Comparison of ENCODE assay signal across 9 mouse cellular contexts in the genomic region with DNA sequence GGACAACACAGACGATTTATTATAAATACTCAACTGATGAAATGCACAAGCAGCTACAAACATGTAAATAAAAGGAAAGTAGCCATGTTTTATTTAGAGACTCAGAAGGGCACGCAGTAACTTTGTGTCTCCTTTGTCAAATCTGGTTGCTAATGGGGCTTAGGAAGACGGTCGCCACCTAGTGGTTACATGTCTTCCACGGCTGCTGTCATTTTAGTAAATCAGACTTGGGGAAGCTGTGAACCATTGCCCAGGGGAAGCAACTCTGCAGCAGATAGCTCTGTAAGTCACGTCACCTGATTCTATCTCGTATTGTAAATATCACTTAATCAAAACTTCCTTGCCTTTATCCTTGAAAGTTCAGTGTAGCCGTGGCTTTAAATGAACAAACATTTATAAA. TPM values are rescaled to one million over a fixed set of nuclear protein-coding genes. Genes with fewer than 3 reads are reported as not detected.
DNase-seq lines count a peak whose midpoint lies in the region; TF ChIP-seq lines count a peak whose summit lies in the region.
"Had no signal": no experiment of that assay in that cellular context is flagged by ENCODE, and none has a peak within 500 bp of the region (broad histone marks: within the 10 kb centered on the region; RNA-seq: fewer than 3 reads in every experiment).

No protein-coding gene starts in this region.

- no peaks in the 10 kb centered on the region for H3K4me1 ChIP-seq in heart, embryonic 10.5 days
- no peaks in the 10 kb centered on the region for H3K4me1 ChIP-seq in ES-Bruce4 (ENCODE audit: control insufficient read depth, insufficient read depth, low read length)
- no peaks in the 10 kb centered on the region for H3K4me1 ChIP-seq in cerebellum, adult 2 months (ENCODE audit: control insufficient read depth, insufficient read depth, low read length)

- TF ChIP-seq CTCF in ES-Bruce4 (IDR thresholded peaks at IDR 0.05; ENCODE audit: low read depth, low read length), result peak; percentile 45
- TF ChIP-seq CTCF in cerebellum, adult 2 months (IDR thresholded peaks at IDR 0.05; ENCODE audit: borderline replicate concordance, insufficient read depth, low read depth, low read length), result peak; percentile 71

- no peaks in the 10 kb centered on the region for H3K27me3 ChIP-seq in heart, embryonic 10.5 days (ENCODE audit: insufficient read depth, poor library complexity, severe bottlenecking)
- no peaks in the 10 kb centered on the region; the same call in 1 of the 2 replicates for H3K27me3 ChIP-seq in ES-Bruce4 (ENCODE audit: control insufficient read depth, insufficient read depth, low read length, poor library complexity, severe bottlenecking)
- no peaks in the 10 kb centered on the region for H3K27me3 ChIP-seq in cerebellum, adult 2 months (ENCODE audit: control insufficient read depth, insufficient read depth, low read length)
- H3K27me3 ChIP-seq: limb, embryonic 15.5 days had no signal

- H3K36me3 ChIP-seq in heart, embryonic 10.5 days, result no peaks in the 10 kb centered on the region
- H3K36me3 ChIP-seq in ES-Bruce4 (ENCODE audit: control insufficient read depth, insufficient read depth, low read length, poor library complexity, severe bottlenecking), result no peaks in the 10 kb centered on the region
- H3K36me3 ChIP-seq: limb, embryonic 15.5 days had no signal

- no peak overlapping the region for H3K27ac ChIP-seq in heart, embryonic 10.5 days
- H3K27ac ChIP-seq in ES-Bruce4 (ENCODE audit: insufficient read depth, low read length), result no peak overlapping the region
- H3K27ac ChIP-seq in cerebellum, adult 2 months (ENCODE audit: insufficient read depth, low read length), result no peak overlapping the region
- H3K27ac ChIP-seq: limb, embryonic 15.5 days had no signal

- H3K9me3 ChIP-seq in heart, embryonic 10.5 days, result no peaks in the 10 kb centered on the region
- H3K9me3 ChIP-seq in ES-Bruce4 (replicated peaks; ENCODE audit: control insufficient read depth, insufficient read depth, low read length, poor library complexity, severe bottlenecking), result no peaks in the 10 kb centered on the region
- H3K9me3 ChIP-seq: limb, embryonic 15.5 days had no signal

- TF ChIP-seq EP300 in ES-Bruce4 (IDR thresholded peaks at IDR 0.05; ENCODE audit: insufficient read depth, low read depth, low read length), result no peak

- TF ChIP-seq POLR2A in ES-Bruce4 (IDR thresholded peaks at IDR 0.05; ENCODE audit: insufficient read depth, low read length), result no peak
- TF ChIP-seq POLR2A in cerebellum, adult 2 months (IDR thresholded peaks at IDR 0.05; ENCODE audit: borderline replicate concordance, insufficient read depth, low read length), result no peak

- no peak overlapping the region for H3K9ac ChIP-seq in ES-Bruce4 (ENCODE audit: low read depth, poor library complexity, severe bottlenecking)
- H3K9ac ChIP-seq: limb, embryonic 15.5 days had no signal

- H3K4me3 ChIP-seq in heart, embryonic 10.5 days, result no peak overlapping the region
- H3K4me3 ChIP-seq in ES-Bruce4 (ENCODE audit: low read depth, low read length), result no peak overlapping the region
- no peak overlapping the region for H3K4me3 ChIP-seq in cerebellum, adult 2 months (replicated peaks; ENCODE audit: insufficient read depth, low read depth, low read length)
- H3K4me3 ChIP-seq: limb, embryonic 15.5 days had no signal

- 13% methylated on average over 8 of the region's 8 CpGs for WGBS in heart, embryonic 10.5 days
- WGBS in cerebellum, adult 2 months, result 14% methylated on average over 8 of the region's 8 CpGs

- DNase-seq in heart, adult 11 months, result peak; percentile 86
- no peak for DNase-seq in heart, embryonic 10.5 days (ENCODE audit: low spot score)
- peak; percentile 28 to 34 for DNase-seq in cerebellum, adult 2 months
- DNase-seq in frontal cortex, postnatal 25 days (ENCODE audit: low spot score in 2 of 2), result peak; percentile 21
- DNase-seq in kidney, postnatal 25 days, result peak; percentile 60 to 84
- peak; percentile 75 for DNase-seq in lung, postnatal 14 days
- DNase-seq in retina, postnatal 7 days (ENCODE audit: low read depth, low spot score), result peak; percentile 54

RNA-seq across cellular contexts. Expression of a gene that starts 7.9 kb away (rescaled TPM):
- 63.6 and 80.2 TPM in 2 replicates for polyA plus RNA-seq in heart, embryonic 10.5 days (2016; fragmentation: Nextera tagmentation; extraction: Ambion mirVana)
- polyA plus RNA-seq in ES-Bruce4 (2011; ENCODE audit: insufficient read depth, insufficient read length, low read depth, missing spikeins), result 170 and 188 TPM in 2 replicates
- polyA plus RNA-seq in cerebellum, adult 2 months (2012; rRNA removed), result 37.6 and 38.5 TPM in 2 replicates
